Comparison of ENCODE assay signal across 20 mouse cellular contexts in genomic region chr3:41101905-41102304, GRCm38 (mm10). TPM values are rescaled to one million over a fixed set of nuclear protein-coding genes. Genes with fewer than 3 reads are reported as not detected.
DNase-seq lines count a peak whose midpoint lies in the region; ATAC-seq and TF ChIP-seq lines count a peak whose summit lies in the region.
"Had no signal": no experiment of that assay in that cellular context is flagged by ENCODE, and none has a peak within 500 bp of the region (broad histone marks: within the 10 kb centered on the region; RNA-seq: fewer than 3 reads in every experiment).

No protein-coding gene starts in this region.

- no peak overlapping the region for H3K4me2 ChIP-seq in stomach, postnatal 0 days (replicated peaks; ENCODE audit: low read depth)
- H3K4me2 ChIP-seq: embryonic facial prominence, embryonic 12.5 days; kidney, embryonic 15.5 days; limb, embryonic 12.5 days; lung, embryonic 15.5 days; stomach, embryonic 15.5 days had no signal

- H3K36me3 ChIP-seq in stomach, postnatal 0 days (ENCODE audit: control insufficient read depth, insufficient read depth, low read length): no peaks in the 10 kb centered on the region
- H3K36me3 ChIP-seq: embryonic facial prominence, embryonic 12.5 days; kidney, embryonic 15.5 days; limb, embryonic 12.5 days; lung, embryonic 15.5 days; stomach, embryonic 15.5 days had no signal

- no peak overlapping the region for H3K27ac ChIP-seq in stomach, postnatal 0 days (replicated peaks)
- H3K27ac ChIP-seq: embryonic facial prominence, embryonic 12.5 days; kidney, embryonic 15.5 days; limb, embryonic 12.5 days; liver, embryonic 14.5 days; lung, embryonic 15.5 days; stomach, embryonic 15.5 days had no signal

- 82% methylated on average over 9 of the region's 9 CpGs for WGBS in stomach, postnatal 0 days

- ATAC-seq in stomach, postnatal 0 days (ENCODE audit: low FRiP score, low TSS enrichment): peak; percentile 38
- ATAC-seq: forebrain, embryonic 14.5 days had no signal

- TF ChIP-seq CTCF in stomach, postnatal 0 days (IDR thresholded peaks at IDR 0.05; ENCODE audit: low read depth): no peak

- no peak overlapping the region for H3K4me3 ChIP-seq in stomach, postnatal 0 days (ENCODE audit: low read depth, low read length)
- H3K4me3 ChIP-seq: embryonic facial prominence, embryonic 12.5 days; erythroblast, embryonic 14.5 days; kidney, embryonic 15.5 days; limb, embryonic 12.5 days; lung, embryonic 15.5 days; stomach, embryonic 15.5 days had no signal

- H3K4me1 ChIP-seq in stomach, postnatal 0 days (replicated peaks; ENCODE audit: control insufficient read depth, insufficient read depth): no peaks in the 10 kb centered on the region
- H3K4me1 ChIP-seq: embryonic facial prominence, embryonic 12.5 days; kidney, embryonic 15.5 days; limb, embryonic 12.5 days; lung, embryonic 15.5 days; stomach, embryonic 15.5 days had no signal

- peak; percentile 38 to 55 for DNase-seq in heart, adult 18-20 months
- no peak for DNase-seq in heart, postnatal 25 days (ENCODE audit: low spot score)
- DNase-seq in heart, adult 9 months (ENCODE audit: low spot score in 2 of 2): peak; percentile 31 to 39
- peak; percentile 6 to 15 for DNase-seq in heart, postnatal 14 days
- DNase-seq in stomach, postnatal 0 days (ENCODE audit: low spot score): no peak
- DNase-seq in urinary bladder, postnatal 4 days (ENCODE audit: low spot score in 2 of 2): no peak
- no peak for DNase-seq in thymus, postnatal 36 days
- DNase-seq: cerebellum, adult 11 months; cerebellum, postnatal 10 days; gastrocnemius, postnatal 36 days; lung, postnatal 4 days; right cerebral cortex, postnatal 25 days had no signal

- intact Hi-C loops in heart, postnatal 25 days (cut with DNase I): no loop called here
- intact Hi-C loops in heart, postnatal 14 days (cut with DNase I): no loop called here

- H3K27me3 ChIP-seq in stomach, postnatal 0 days (ENCODE audit: control insufficient read depth, insufficient read depth, low read length): no peaks in the 10 kb centered on the region
- H3K27me3 ChIP-seq: embryonic facial prominence, embryonic 12.5 days; kidney, embryonic 15.5 days; limb, embryonic 12.5 days; lung, embryonic 15.5 days; stomach, embryonic 15.5 days had no signal

- no peak overlapping the region for H3K9ac ChIP-seq in stomach, postnatal 0 days (ENCODE audit: low read length)
- H3K9ac ChIP-seq: embryonic facial prominence, embryonic 12.5 days; kidney, embryonic 15.5 days; limb, embryonic 12.5 days; liver, embryonic 14.5 days; lung, embryonic 15.5 days; stomach, embryonic 15.5 days had no signal

- H3K9me3 ChIP-seq in stomach, postnatal 0 days (ENCODE audit: control insufficient read depth, low read length): no peaks in the 10 kb centered on the region
- H3K9me3 ChIP-seq: embryonic facial prominence, embryonic 12.5 days; kidney, embryonic 15.5 days; lung, embryonic 15.5 days; stomach, embryonic 15.5 days had no signal

- TF ChIP-seq EP300 in stomach, postnatal 0 days (optimal IDR thresholded peaks at IDR 0.05): no peak

RNA-seq across cellular contexts. Expression of gene Pgrmc2, which starts 19.1 kb away (rescaled TPM):
- total RNA-seq in heart, adult 18-20 months (2021): 10 to 100 TPM; 32.7 to 37.6 TPM
- 10 to 100 TPM; 27.5 to 30.1 TPM for total RNA-seq in heart, postnatal 25 days (2021)
- 10 to 100 TPM; 28.2 to 31.5 TPM for total RNA-seq in heart, postnatal 14 days (2021)
- 31.2 and 32.5 TPM in 2 replicates for polyA plus RNA-seq in stomach, postnatal 0 days (2015; fragmentation: Nextera tagmentation; extraction: Ambion mirVana)

Comparison
In these comparisons a context has a peak if more than half of its experiments do, and no peak if none do; other contexts are left out.
1. DNase-seq: peak in heart, adult 18-20 months (2 of 2), heart, adult 9 months (2 of 2) and heart, postnatal 14 days (2 of 2); none in heart, postnatal 25 days (single experiment), stomach, postnatal 0 days (single experiment), urinary bladder, postnatal 4 days (0 of 2) and thymus, postnatal 36 days (0 of 2).